Mouse (Mus musculus): Measurements from ENCODE around the gene Fmo1.

Gene Fmo1

DNA sequence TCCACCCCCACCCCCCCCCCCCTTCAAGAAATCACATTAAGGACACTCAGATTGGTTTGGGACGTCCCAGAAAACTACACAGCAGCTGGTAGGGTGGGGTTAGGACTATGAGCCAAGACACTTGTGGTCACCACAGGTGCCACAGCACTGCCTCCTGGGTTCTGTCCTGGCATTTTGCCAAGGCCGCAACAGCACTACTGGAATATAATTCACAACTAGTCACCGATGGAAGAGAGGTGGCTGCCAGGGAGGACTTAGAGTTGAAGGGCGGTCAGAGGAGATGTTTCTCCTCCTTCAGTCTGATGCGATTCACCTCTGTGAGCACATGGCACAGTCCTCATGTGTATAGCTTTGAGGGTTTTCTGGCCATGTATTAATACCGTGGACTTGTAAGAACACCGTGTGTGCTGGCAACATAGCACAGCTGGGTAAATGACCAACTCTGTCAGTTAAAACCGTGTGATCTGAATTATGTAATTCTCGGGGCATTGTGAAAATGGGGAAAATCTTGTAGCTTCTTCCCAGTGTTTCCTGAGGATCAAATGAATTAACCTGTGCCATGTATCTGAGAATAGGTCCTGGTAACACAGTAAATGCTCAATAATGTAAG, 6.3 kb downstream of the Fmo1 start:
- peak; percentile 30 to 52 for DNase-seq

DNA sequence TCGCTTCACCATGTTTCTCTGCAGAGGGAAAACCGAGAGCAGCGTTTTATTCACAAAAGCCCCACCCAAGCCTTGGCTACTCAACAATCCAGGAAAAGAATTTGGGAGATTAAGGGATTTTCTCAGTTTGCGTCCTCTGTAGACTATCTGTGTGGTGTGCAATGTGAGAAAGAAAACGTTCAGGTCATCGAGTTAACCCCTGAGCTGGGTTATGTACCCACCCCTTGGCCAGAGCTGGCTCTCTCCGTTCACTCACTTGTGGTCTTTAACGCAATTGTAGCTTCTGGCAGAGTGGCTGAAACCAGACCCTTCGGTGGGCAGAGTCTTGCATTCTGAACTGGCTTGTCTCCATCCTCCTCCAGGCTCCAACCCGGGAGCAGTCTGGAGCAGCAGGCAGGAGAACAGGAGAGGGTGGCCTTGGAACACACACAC, 6.8 kb downstream of the Fmo1 start:
- peak; percentile 40 to 55 for DNase-seq

DNA sequence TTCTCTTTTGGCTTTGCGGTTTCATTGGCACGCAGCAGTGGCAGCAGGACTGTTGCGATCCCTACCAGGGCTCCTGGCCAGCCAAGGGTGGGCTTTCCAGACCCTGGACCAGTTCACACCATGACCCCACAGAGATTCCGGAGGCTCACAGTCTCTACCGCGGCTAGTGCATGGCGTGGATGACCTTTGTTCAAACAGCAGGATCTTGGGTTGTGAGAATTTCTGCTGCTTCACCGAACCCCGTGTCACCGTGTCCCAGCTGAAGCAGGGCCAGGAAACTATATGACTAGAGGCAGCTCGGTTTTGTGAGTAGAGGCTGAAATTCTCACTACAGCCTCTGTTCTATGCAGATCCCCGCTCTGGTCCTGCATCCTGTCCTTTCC, 7.7 kb downstream of the Fmo1 start:
- peak; percentile 45 to 65 for DNase-seq

DNA sequence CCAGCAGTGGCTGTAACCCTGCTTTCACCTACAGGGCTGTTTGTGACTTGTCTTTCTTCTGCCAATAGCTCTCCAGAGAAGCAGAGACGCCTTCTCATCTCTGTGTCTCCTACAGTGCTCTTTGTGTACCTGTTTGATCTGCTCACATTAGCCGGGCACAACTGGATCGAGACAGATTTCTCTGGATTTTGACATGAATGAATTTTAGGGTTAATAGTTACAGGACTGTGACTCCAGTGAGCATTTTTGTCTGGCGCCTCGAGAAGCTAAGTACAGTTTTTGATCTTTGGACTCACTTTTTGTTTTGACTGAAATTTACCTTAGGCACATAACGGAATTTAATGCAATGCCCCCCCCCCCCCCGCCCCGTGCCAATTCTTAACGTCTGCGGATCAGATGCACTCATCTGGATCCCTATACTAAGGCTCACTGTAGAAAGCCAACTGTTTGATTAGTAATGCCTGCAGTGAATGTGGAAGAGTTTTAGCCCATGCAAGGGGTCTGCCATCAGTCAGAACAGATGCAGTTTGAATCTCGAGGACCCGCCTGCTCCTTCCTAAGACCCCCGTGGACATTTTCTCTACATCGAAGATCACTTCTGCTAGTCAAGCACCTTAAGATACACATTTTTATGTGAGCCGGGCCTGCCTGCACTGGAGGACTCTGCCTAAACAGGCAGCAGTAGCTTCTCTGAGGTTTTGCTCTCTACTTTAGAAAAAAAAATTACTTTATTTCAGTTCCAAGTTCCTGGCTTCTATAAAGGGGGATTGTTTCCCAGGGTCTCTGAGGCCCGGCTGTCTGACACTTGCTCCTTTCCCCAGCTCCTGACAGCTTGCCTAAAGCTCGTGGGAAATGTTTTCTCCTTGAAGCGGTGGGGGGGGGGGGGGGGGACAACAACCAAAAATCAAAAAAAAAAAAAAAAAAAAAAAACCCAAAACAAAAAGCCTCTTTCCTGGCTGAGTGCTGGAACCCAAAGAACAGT, 8.4 kb downstream of the Fmo1 start:
- DNase-seq: no peak

DNA sequence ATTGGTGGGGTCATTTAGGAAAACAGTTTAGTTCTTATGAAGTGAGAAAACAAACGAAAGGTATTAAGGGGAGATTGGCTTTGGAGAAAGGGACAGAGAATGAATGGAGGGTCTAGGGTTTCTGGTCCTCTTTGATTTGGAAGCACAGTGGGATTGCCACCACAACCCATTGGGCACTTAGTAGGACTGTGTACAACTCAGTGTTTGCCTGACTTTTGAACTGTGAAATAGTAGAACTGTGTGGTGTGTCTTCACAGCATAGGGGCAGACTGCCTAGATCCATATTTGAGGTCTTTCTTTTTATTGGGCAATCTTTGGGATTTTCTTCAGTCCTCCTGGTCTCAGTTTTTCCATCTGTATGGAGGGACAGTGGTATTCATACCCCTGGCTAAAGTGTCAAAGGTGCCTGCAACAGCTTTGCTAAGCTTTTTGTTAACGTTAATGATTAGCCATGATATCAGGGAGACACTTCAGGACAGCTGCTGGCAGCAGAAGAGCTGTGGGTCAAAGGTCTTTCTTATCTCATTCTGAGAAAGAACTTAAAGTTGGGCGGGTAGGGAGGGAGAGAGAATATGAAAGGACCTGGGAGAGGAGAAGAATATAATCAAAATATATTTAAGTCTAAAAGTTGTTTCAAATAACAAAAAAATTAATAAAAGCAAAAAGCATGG, 12.5 kb downstream of the Fmo1 start:
- no peak for DNase-seq

DNA sequence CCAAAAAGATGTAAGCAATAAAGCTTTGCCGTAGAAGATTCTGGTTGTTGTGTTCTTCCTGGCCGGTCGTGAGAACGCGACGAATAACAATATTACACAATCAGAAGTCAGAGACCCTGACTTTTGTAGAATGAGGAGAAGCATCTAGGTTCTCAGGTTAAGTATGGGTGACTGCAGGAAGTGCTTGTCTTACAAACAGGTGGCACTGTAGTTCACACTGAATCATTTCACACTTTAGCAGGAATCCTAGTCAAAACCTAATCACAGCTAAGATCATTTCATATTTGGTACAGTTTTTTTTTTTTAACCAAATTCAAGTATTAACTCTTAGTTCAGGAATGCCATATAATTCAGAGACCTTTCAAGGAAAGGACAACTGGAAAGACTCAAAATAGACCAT, 18.9 kb downstream of the Fmo1 start:
- DNase-seq: no peak

DNA sequence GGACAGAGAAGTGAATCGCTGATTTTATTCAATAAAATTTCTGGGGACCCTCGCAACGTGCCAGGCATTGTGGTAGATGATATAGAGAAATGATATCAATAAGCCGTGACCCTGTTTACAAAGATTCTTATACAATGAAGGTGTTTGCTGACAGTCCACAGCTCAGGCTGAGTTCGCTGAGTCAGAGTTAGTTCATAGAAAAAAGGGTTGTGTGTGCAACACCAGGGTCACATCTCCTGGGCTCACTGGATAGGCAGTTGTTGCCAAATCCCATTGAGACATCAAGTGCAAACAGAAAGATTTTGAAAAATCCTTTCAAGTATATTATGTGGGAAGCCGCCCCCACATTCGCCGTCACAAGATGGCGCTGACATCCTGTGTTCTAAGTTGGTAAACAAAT, 26.2 kb downstream of the Fmo1 start:
- no peak for DNase-seq

DNA sequence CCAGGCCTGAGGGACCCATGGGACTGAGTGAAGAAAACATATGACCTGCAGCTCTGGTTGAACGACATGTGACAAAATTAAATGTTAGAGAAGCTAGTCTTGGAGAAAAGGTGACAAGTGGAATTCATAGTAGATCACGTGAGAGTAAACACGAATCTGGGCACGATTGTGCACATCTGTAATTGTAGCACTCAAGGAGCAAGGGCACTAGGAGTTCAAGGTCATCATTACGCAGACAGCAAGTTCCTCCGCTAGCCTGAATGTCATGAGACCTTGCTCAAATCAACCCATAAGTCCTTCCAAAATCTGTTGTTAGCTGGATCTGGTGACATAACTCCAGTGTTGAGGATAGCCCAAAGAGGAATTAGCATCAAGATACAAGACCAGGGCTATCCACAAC, 27.4 kb downstream of the Fmo1 start:
- no peak for DNase-seq

DNA sequence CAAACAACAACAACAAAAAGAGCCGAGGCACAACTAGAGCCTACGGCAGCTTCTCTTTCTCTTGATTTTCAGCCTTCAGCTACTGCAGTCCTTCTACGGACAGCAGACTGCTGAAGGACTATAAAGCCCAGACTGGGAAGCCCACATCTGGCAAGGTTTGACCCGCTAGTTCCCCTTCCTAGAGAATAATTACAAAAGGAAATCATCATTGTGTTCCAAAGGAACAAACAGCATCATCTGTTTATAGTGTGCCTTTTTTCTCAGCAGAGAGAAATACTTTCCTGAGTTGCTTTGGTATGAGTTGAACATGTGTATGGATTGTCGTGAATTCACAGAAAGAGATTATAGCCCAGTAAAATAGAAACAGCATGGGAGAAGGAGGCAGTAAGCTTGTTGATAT, 32.1 kb downstream of the Fmo1 start:
- no peak for DNase-seq

DNA sequence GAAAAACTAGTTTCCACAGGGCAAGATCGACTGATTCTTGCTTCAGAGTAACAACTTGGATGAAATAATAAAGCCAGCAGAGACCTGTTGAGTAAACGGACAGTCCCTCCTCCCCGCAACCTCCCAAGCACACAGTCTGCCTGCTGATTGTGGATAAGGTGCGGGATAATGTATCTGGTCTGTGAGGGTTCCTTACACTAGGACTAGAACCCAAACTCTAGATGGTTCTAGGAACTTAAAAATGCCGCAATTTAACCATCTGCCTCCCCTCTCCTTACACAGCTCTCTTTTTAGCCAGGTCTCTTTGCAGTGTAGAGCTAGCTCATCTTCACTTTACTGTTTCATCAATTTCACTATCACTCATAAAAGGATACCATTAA, 33.8 kb downstream of the Fmo1 start:
- DNase-seq: no peak

DNA sequence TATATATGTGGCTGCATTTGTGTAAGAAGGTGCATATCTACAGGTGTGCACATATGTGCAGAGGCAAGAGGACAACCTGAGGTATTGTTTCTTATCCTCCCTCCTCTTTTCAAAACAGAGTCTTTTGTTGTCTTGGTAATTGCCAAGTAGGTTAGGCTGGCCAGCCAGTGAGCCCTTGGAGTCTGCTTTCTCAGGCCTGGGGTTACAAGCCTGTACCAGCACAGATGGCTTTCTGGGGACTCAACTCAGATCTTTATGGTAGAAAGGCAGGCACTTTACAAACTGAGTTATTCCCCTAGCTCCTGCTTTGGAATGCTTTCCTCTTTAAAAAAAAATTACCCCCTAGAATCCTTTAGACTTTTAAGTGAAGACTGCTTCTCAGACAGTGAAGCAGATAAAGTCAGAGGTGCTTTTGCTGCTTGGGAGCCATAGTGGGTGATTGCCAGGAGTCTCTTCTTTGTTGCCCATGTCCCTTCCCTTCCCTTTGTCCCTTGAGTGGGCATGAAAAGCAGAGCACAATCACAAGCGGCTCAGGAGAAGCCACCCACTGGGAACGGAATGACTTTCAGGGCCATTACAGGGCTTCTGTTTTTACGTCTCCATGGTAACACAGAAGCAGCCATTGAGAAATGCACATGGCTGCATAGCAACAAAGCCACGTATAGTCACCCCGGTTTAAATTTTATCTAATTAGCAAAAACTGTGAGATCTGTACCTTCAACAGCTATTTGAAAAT, 34.4 kb downstream of the Fmo1 start:
- DNase-seq: peak; percentile 7 to 19

DNA sequence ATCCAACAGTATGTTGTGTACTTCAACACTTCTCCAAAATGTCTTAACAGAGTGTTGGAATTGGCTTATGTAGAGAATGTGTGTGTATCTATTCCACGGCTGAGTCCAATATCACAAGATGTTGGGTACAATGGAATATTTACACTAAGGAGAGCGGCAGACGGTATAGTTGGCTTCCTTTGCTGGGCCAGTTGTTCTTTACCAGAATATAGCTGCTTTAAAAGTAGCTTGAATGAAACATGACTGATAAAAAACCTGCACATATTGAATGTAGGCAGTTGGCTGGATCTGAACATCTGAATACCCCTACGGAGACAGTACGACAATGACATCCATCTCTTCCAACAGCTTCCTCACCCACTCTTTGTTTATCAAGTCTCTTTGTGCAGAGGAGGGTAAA, 47.1 kb downstream of the Fmo1 start:
- no peak for DNase-seq

DNA sequence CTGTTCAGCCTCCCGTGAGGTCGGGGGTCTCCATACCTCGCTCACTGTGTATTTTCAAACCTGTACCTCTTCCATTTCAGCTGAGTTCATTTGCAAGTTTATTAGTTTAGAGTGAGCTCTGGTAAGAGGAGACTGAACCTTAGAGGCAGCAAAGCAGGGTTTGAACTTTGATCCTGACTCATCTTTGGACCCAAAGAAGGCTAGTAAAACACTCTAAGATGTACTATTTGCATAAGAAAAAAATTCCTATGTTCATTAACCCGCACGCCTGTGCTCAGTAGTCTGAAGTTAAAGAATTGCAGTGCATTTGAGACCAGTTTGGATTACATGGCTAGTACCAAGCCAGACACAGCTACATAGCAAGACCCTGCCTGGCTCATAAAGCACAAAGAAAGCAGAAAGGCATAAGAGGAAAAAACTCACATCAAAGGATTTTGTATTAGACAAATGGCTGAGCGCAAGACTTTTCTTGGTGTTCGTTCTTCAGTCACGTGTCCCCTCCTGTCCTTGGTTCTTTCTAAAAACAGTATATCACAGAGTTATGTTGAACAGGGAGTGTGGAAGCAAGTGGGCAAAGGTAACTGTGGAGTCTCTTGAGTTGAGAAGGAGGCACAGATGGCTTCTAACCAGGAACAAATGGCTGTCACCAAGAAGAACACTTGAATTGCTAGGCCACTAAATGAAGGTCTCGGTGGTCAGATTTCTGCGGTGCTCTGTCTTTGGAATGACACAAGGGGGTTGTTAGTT, 50.9 kb downstream of the Fmo1 start:
- no peak for DNase-seq

DNA sequence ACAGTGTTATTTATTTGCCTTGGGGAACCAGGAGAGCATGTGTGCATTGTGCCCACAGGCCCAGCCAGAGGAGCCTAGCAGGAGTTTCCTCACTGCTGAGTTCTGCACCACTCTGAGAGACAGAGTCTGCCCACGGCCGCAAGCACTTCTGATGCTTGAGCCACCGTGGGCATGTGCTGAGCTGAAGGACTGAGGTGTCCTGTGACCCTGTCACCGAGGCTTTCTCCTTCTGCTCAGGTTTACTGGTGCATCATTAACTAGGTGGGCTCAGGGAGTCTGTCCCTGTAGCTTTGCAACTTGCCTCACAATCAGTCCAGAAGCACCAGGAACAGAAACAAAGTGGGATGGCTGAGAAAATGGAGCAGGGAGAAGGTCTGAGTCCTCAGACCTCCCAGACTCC, 51.5 kb downstream of the Fmo1 start:
- DNase-seq: no peak

DNA sequence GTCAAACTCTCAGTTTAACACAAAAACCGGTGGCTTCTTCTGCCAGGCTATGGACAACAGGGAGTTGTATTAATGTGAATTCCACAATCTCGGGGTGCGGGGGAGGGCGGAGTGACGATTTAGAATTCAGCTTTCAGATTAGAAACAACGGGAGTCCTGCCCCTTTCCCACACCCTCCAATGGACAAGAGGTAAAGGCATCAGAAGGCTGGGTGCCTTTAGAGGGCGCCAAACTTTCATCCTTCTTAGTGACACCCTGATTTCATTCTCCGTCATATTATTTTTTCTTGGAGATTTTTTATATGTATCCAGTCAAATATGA, 52.6 kb downstream of the Fmo1 start, which contains the start of gene Fmo4:
Gene Fmo4, minus strand, starts transcription at position 137 of the 321 bp plus-strand sequence.
- DNase-seq: peak; percentile 53

DNA sequence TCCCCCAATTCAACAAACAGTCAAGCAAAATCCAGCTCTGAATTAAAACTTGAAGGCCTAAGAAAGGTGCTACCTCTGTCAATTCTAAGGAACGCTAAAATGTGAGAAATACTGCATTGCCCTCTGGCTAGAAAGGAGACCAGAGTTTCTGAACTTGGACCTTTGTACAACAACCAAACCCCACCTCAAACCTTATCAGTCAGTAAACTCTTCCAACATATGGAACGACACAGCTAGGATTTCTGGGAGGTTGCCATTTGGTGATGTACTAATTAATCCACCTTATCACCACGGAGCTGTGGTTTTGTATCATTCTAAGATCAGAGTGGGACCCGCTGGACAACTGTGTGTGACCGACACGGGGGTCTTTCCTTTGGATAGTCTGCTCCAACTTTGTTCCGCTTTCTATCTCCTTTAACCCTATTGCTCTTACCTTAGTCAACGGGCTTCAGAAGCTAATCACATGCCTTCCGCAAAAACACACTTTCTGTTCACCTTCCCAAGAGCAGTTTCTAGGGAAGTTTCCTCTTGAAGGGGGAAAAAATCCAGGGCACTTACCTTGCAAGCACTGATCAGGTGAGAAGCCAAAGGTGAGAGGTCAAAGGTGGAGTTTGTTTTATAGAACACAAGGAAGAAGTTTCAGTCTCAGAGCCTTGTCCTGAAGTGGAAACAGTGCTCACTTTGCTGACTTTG, 53.1 kb downstream of the Fmo1 start:
- DNase-seq: no peak

DNA sequence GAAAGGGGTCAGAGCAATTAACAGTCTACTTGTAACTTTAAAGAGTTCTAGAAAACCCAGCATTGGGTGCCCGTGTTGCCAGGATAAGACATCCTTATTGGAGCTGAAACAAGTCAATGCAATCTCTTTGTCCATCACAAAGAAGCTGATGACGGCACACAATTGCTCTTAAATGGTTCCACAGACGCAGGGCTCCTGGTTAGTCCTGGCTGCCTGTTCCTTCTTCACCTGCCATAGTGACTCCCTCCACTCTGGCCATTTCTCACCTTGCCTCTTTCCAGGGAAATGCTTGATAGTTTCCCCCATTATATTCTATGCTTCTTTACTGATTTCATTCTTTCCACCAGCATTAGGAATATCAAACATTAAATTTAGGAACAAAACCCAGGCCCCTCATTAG, 57.9 kb downstream of the Fmo1 start:
- no peak for DNase-seq

DNA sequence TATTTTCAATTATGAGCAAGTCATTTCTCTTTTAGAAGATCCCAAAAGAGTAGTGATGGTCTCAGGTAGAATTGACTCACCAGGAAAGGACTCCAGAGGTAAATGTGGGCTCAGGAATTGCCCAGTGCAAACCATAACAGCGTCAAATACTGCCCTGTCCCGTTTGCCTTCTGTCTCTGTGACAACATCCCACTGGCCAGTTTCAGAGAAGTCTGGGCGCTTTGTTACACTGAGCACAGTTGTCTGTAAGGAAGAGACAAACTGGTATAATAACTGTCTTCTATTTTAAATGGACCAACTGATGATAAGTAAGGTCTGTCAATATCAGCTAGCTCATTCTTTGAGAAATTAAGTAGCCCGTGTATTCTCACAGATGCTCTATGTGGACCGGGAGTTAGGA, 59.0 kb downstream of the Fmo1 start:
- DNase-seq: no peak

DNA sequence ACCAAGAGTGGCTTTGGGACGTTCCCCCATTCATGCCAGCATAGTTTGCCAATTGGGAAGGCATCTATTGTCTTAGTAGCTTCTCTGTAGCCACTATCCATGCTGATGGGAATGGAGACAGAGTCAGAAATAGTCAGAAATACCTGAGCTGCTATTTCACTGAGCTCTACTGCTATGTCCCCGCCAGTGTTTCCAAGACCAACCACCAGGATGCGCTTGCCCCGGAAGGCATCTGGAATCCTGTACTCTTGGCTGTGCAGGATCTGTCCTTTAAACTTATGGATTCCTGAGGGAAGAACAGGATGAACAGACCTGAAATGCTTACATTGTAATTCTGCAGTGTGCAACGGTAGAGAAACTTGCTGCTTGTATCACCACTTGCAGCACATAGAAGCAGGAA, 61.4 kb downstream of the Fmo1 start:
- no peak for DNase-seq

DNA sequence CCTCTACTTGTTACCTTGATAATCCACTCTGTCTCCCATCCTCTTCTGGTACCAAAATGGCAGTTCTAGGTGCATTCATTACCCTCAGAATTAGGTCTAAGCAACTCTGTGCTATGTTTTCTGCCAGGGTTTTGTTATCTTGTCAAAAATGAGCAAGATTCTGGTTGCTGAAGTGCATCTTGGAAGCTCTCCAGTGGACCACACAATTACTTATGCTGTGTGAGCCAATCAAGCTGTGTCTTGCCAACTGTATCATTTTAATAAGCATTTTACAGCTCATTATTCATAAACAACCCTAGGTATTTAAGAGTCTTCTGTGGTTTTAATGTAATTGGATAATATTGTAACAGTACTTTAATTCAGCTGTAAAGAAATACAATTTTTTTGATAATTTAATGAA, 70.0 kb downstream of the Fmo1 start:
- DNase-seq: peak; percentile 42 to 45

DNA sequence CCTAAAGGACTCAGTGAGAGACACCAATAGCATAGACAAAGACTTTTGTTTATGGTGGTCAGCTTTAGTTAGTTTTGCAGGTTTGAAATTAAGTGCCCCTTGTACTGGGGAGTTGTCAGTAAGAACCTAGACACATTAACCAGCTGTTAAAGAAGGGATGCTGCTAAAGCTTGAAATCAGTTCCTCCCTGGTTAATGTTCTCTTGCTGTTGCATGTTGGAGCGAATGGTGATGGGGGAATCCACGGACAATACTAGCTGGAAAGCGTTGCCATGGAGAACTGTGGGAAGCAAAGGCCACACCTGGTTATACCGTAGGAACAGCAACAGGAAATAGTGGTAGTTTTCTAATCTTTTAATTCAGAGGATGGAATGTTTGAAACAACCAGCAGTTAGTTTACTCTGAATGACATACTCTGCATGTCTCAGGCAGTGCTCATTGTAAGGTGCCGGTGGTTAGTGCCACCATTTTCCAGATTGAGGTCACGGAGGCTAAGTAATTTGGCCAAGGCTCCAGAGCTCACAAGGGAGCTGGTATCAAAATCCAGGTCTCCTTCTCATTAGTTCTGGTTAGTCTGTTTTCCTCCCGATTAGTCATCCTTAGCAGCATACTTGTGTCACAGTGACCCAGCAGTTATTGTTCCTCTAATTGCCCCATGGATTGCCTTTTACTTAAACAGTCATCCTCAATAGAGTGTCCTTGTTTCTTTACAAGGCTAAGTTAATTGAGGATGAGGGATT, 73.9 kb downstream of the Fmo1 start:
- peak; percentile 7 to 8 for DNase-seq

Data from cerebellum, postnatal 10 days (tissue).